Comparison of ENCODE assay signal across 17 mouse cellular contexts in genomic region chr1:163190841-163191240, GRCm38 (mm10).
DNase-seq lines count a peak whose midpoint lies in the region; ATAC-seq and TF ChIP-seq lines count a peak whose summit lies in the region.
"Had no signal": no experiment of that assay in that cellular context is flagged by ENCODE, and none has a peak within 500 bp of the region (broad histone marks: within the 10 kb centered on the region; RNA-seq: fewer than 3 reads in every experiment).

No protein-coding gene starts in this region.

- WGBS in lung, embryonic 14.5 days = 24% methylated on average over 2 of the region's 2 CpGs
- WGBS in embryonic facial prominence, embryonic 15.5 days = 31% methylated on average over 2 of the region's 2 CpGs

- no peak overlapping the region for H3K4me2 ChIP-seq in lung, embryonic 14.5 days
- H3K4me2 ChIP-seq in embryonic facial prominence, embryonic 15.5 days (replicated peaks) = no peak overlapping the region
- H3K4me2 ChIP-seq: forebrain, embryonic 12.5 days; heart, embryonic 12.5 days; hindbrain, embryonic 15.5 days had no signal

- H3K4me1 ChIP-seq in lung, embryonic 14.5 days (ENCODE audit: insufficient read depth) = no peaks in the 10 kb centered on the region
- peaks cover 4% of the 10 kb centered on the region; the same call in 1 of the 2 replicates for H3K4me1 ChIP-seq in embryonic facial prominence, embryonic 15.5 days
- H3K4me1 ChIP-seq: forebrain, embryonic 12.5 days; heart, embryonic 12.5 days; hindbrain, embryonic 15.5 days had no signal

- no peak overlapping the region for H3K4me3 ChIP-seq in lung, embryonic 14.5 days (ENCODE audit: low read depth, low read length)
- H3K4me3 ChIP-seq in embryonic facial prominence, embryonic 15.5 days (replicated peaks) = no peak overlapping the region
- H3K4me3 ChIP-seq: forebrain, embryonic 12.5 days; heart, embryonic 12.5 days; hindbrain, embryonic 15.5 days had no signal

- H3K9me3 ChIP-seq in lung, embryonic 14.5 days (ENCODE audit: low read depth, low read length) = no peaks in the 10 kb centered on the region
- no peaks in the 10 kb centered on the region for H3K9me3 ChIP-seq in embryonic facial prominence, embryonic 15.5 days (replicated peaks)
- H3K9me3 ChIP-seq: forebrain, embryonic 12.5 days; heart, embryonic 12.5 days; hindbrain, embryonic 15.5 days had no signal

- peak; percentile 72 for DNase-seq in lung, embryonic 14.5 days
- no peak for DNase-seq in lung, postnatal 14 days
- peak; percentile 3 for DNase-seq in lung, postnatal 36 days
- DNase-seq in lung, adult 18-20 months = no peak
- DNase-seq in thymus, postnatal 25 days = no peak
- DNase-seq: adrenal gland, adult 8-10 months; adrenal gland, postnatal 36 days; cerebellum, adult 2 months; cerebellum, postnatal 10 days; gastrocnemius, postnatal 14 days had no signal

- no peak overlapping the region for H3K9ac ChIP-seq in lung, embryonic 14.5 days
- no peak overlapping the region for H3K9ac ChIP-seq in embryonic facial prominence, embryonic 15.5 days
- H3K9ac ChIP-seq: forebrain, embryonic 12.5 days; heart, embryonic 12.5 days; hindbrain, embryonic 15.5 days had no signal

- no peak overlapping the region for H3K27ac ChIP-seq in lung, embryonic 14.5 days (ENCODE audit: low read depth)
- peak overlapping the region; percentile 77 for H3K27ac ChIP-seq in embryonic facial prominence, embryonic 15.5 days (replicated peaks)
- H3K27ac ChIP-seq: forebrain, embryonic 12.5 days; hindbrain, embryonic 15.5 days had no signal

- no peak for TF ChIP-seq CTCF in lung, embryonic 14.5 days (IDR thresholded peaks at IDR 0.05; ENCODE audit: low read depth)

- no peak for ATAC-seq in lung, embryonic 14.5 days (ENCODE audit: insufficient read depth)
- peak; percentile 34; the same call in 1 of the 2 replicates for ATAC-seq in embryonic facial prominence, embryonic 15.5 days (ENCODE audit: insufficient number of reproducible peaks, low FRiP score, low TSS enrichment, low read depth)
- ATAC-seq in activated CD4-positive, CD25-positive, alpha-beta regulatory T cell, adult 4 months = no peak
- ATAC-seq: forebrain, embryonic 16.5 days had no signal

- H3K27me3 ChIP-seq in lung, embryonic 14.5 days (ENCODE audit: insufficient read depth, low read length) = no peaks in the 10 kb centered on the region
- H3K27me3 ChIP-seq in embryonic facial prominence, embryonic 15.5 days = no peaks in the 10 kb centered on the region
- H3K27me3 ChIP-seq: CH12.LX; forebrain, embryonic 12.5 days; heart, embryonic 12.5 days; hindbrain, embryonic 15.5 days had no signal

- H3K36me3 ChIP-seq in lung, embryonic 14.5 days (ENCODE audit: insufficient read depth) = no peaks in the 10 kb centered on the region
- H3K36me3 ChIP-seq in embryonic facial prominence, embryonic 15.5 days = no peaks in the 10 kb centered on the region
- H3K36me3 ChIP-seq: forebrain, embryonic 12.5 days; heart, embryonic 12.5 days; hindbrain, embryonic 15.5 days had no signal

Comparison
In these comparisons a context has a peak if more than half of its experiments do, and no peak if none do; other contexts are left out.
1. DNase-seq: peak in lung, embryonic 14.5 days (single experiment) and lung, postnatal 36 days (single experiment); none in lung, postnatal 14 days (single experiment), lung, adult 18-20 months (0 of 2) and thymus, postnatal 25 days (single experiment).